Mouse (Mus musculus): ENCODE measurements around the gene Rit1. TPM values are rescaled to one million over a fixed set of nuclear protein-coding genes. Genes with fewer than 3 reads are reported as not detected.
A peak's percentile ranks its signal among the peaks of the same experiment; 100 is the strongest.
"Not testable (repeated sequence)": the region's sequence is repeated elsewhere in the genome, so short reads cannot be mapped to it uniquely, and the experiment has no call there.

Rit1 gene
- polyA plus RNA-seq, 1 experiment: not detected

DNA sequence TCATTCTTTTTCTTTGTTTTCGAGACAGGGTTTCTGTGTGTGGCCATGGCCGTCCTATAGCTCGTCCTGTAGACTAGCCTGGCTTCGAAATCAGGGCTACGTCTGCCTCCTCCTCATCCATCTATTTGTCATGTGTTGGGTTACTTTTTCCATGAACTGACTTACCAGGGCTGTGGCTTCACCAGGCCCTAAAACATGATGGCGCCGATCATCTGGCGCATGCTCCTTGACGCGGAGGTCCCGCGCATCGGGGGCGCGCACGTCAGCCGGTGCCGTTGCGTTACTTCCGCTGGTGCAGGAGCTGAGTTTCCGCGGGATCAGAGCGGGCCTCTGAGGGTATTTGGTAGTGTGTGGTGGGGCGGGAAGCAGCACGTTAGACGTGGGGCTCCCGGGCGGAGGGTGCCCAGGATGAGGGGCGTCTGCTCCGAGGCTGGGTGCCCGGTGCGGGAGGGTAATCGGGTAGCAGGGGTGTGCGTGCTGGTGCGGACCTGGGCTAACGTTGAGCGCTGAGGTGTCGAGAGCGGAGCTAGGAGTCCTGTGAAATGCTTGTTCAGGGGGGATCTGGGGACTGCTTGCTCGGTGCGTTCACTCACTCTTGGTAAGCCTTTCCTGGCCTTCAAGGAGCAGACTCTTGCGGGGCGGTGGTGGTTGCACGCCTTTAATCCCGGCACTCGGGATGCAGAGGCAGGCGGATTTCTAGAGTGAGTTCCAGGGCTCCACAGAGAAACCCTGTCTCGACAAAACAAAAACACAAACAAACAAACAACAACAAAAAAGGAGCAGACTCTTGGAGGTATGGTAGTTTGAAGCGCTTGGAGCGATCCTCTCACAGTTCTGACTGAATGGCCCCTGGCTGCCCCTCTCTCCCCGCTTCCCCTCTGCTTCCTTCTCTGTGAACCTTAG, 58.6 kb downstream of the Rit1 start, which contains the start of gene Syt11:
Gene Syt11, minus strand, starts transcription at position 226 of the 903 bp plus-strand sequence.
- H3K4me3 ChIP-seq (ENCODE audit: insufficient read depth, low read depth, low read length): peak within 1 kb of the TSS; percentile 51
- peak within 1 kb of the TSS; percentile 89 for H3K27ac ChIP-seq (ENCODE audit: insufficient read depth, low read depth, low read length)
- WGBS: 3% methylated on average over 43 of the region's 51 CpGs
- not testable (repeated sequence) for H3K4me1 ChIP-seq (ENCODE audit: control insufficient read depth, insufficient read depth, low read length)
- TF ChIP-seq POLR2A (IDR thresholded peaks at IDR 0.05; ENCODE audit: insufficient read depth, low read depth, low read length): peak; percentile 37; the same call in 1 of the 2 replicates

Other genes with a start within 250 kb of the Rit1 start
- not detected in 2 replicates for gene Lmna, start 206.9 kb upstream of the Rit1 start, polyA plus RNA-seq (2012; ENCODE audit: insufficient read depth, insufficient read length, low replicate concordance, missing spikeins)
- not detected in 2 replicates for gene Mex3a, start 184.4 kb upstream of the Rit1 start, polyA plus RNA-seq (2012; ENCODE audit: insufficient read depth, insufficient read length, low replicate concordance, missing spikeins)
- gene Rab25, start 168.5 kb upstream of the Rit1 start, polyA plus RNA-seq (2012; ENCODE audit: insufficient read depth, insufficient read length, low replicate concordance, missing spikeins): not detected in 2 replicates
- gene Lamtor2, start 163.8 kb upstream of the Rit1 start, polyA plus RNA-seq (2012; ENCODE audit: insufficient read depth, insufficient read length, low replicate concordance, missing spikeins): 853 TPM in 1 of 2 replicates, not detected in the other
- gene Ubqln4, start 163.1 kb upstream of the Rit1 start, polyA plus RNA-seq (2012; ENCODE audit: insufficient read depth, insufficient read length, low replicate concordance, missing spikeins): 138 TPM in 1 of 2 replicates, not detected in the other
- not detected in 2 replicates for gene Ssr2, start 141.0 kb upstream of the Rit1 start, polyA plus RNA-seq (2012; ENCODE audit: insufficient read depth, insufficient read length, low replicate concordance, missing spikeins)
- not detected in 2 replicates for gene Arhgef2, start 110.9 kb upstream of the Rit1 start, polyA plus RNA-seq (2012; ENCODE audit: insufficient read depth, insufficient read length, low replicate concordance, missing spikeins)
- not detected in 2 replicates for gene Rxfp4, start 63.7 kb upstream of the Rit1 start, polyA plus RNA-seq (2012; ENCODE audit: insufficient read depth, insufficient read length, low replicate concordance, missing spikeins)
- gene Khdc4, start 31.0 kb upstream of the Rit1 start, polyA plus RNA-seq (2012; ENCODE audit: insufficient read depth, insufficient read length, low replicate concordance, missing spikeins): 301 TPM in 1 of 2 replicates, not detected in the other
- 88.7 and 382 TPM in 2 replicates for gene Syt11, start 58.3 kb downstream of the Rit1 start, polyA plus RNA-seq (2012; ENCODE audit: insufficient read depth, insufficient read length, low replicate concordance, missing spikeins)
- not detected in 2 replicates for gene Gon4l, start 118.4 kb downstream of the Rit1 start, polyA plus RNA-seq (2012; ENCODE audit: insufficient read depth, insufficient read length, low replicate concordance, missing spikeins)
- gene Msto1, start 197.2 kb downstream of the Rit1 start, polyA plus RNA-seq (2012; ENCODE audit: insufficient read depth, insufficient read length, low replicate concordance, missing spikeins): 208 TPM in 1 of 2 replicates, not detected in the other
- gene Ash1l, start 233.8 kb downstream of the Rit1 start, polyA plus RNA-seq (2012; ENCODE audit: insufficient read depth, insufficient read length, low replicate concordance, missing spikeins): 107 TPM in 1 of 2 replicates, not detected in the other
- not detected in 2 replicates for gene Dap3, start 234.3 kb downstream of the Rit1 start, polyA plus RNA-seq (2012; ENCODE audit: insufficient read depth, insufficient read length, low replicate concordance, missing spikeins)